Mouse (Mus musculus): ENCODE results near the gene Adsl.

Adsl gene

GRCm38 (mm10) chr15:80941468-80942040 lies 6.7 kb upstream of the Adsl start:
- DNase-seq (ENCODE audit: low spot score in 2 of 2), result no peak

DNA sequence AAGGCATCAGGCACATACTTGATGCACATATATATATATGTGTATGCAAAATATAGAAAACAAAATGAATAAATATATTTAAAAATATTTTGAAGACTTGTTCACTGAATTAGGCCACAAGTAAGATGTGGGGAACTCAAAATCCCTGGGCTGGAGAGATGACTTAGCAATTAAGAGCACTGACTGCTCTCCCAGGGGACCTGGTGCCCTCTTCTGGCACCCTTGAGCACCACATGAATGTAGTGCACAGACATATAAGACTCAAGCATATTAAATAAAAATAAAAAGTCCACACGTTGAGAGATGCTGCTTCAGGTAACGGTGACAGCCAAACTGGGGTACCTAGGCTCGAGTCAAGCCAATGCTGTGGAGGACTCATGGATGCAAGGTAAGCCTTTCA lies 2.4 kb upstream of the Adsl start:
- no peak for DNase-seq (ENCODE audit: low spot score in 2 of 2)

GRCm38 (mm10) chr15:80949431-80949830 lies 1.1 kb downstream of the Adsl start:
- no peak for DNase-seq (ENCODE audit: low spot score in 2 of 2)

- DNase-seq (ENCODE audit: low spot score in 2 of 2), result no peak
Measured at GRCm38 (mm10) chr15:80950055-80950454, 1.8 kb downstream of the Adsl start.

- no peak for DNase-seq (ENCODE audit: low spot score in 2 of 2)
Measured at GRCm38 (mm10) chr15:80953971-80954370, 5.7 kb downstream of the Adsl start.

DNA sequence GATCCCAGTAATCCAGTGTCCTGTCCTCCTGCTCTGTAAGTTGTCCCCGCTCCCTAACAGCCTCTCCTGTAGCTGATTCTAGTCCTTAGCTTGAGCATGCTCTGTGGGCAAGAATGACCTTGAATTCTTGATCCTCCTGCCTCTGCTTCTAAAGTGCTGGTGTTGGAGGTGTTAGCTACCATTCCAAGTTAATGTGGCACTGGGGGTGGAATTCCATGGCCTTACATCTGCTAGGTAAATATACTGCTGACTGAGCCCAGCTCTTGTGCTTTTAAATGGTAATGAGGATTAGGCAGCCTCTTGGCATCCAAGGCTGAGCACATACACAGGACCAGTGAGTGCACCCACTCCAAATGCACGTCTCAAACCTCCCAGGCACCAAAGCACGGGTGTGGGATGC lies 6.6 kb downstream of the Adsl start:
- no peak for DNase-seq (ENCODE audit: low spot score in 2 of 2)

- DNase-seq (ENCODE audit: low spot score in 2 of 2), result no peak
Measured at GRCm38 (mm10) chr15:80955836-80956438, 7.6 kb downstream of the Adsl start.

DNA sequence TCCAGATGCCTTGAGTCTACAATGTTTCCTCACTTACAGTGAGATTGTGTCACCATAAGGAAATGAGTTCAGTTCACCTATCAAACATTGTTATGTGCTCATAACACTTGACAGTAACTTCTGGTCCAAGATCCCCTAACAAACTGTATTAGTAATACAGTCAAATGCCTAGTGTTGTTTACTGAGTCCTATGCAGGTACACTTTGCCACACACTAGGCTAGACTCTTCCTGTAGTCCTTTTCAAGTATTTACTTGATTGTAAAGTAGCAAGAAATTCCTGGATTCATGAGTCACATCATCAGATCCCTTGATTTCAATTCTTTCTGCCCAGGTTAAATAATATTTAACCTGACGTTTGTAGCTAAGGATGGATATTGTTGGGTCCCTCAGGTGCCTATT lies 21.1 kb downstream of the Adsl start:
- no peak for DNase-seq (ENCODE audit: low spot score in 2 of 2)

GRCm38 (mm10) chr15:80974311-80974710 lies 26.0 kb downstream of the Adsl start:
- no peak for DNase-seq (ENCODE audit: low spot score in 2 of 2)

GRCm38 (mm10) chr15:80975666-80976065 lies 27.4 kb downstream of the Adsl start:
- no peak for DNase-seq (ENCODE audit: low spot score in 2 of 2)

DNA sequence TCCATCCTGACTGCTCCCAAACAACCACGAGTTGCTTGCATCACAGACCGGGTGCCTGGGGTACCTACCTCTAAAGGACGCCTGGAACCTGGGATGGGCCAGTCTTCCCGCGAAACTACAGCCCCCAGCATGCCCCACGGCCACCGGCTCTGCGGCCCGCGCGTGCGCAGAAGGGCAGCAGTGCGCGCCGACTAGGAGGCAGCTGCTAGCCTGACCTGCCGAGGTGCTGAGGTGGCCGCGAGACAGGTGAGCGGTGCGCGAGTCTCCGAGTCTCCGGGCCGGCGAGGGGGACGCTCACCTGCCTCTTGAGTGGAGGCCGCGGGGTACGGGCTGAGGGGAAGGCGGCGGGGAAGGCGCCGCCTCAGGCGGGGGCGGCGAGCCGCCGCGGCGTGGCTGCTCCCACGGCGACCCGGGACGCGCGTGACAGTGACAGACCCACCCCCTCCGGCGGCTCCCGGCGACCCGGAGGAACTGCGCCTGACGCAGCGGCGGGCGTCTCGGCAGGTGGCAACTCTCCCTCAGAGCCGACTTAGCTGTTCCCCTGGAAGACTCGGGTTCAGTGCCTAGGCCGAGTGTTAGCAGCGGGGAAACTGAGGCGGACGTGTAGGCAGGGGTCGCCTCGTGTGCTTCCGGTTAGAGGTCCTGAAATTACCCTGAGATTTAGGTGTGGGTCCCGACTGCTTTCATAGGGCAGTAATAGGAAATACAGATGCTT lies 29.5 kb downstream of the Adsl start, which contains the start of gene Sgsm3:
Sgsm3 (plus strand) TSS at position 146 of the 715 bp plus-strand sequence.
- peak; percentile 77 to 80 for DNase-seq (ENCODE audit: low spot score in 2 of 2)

DNA sequence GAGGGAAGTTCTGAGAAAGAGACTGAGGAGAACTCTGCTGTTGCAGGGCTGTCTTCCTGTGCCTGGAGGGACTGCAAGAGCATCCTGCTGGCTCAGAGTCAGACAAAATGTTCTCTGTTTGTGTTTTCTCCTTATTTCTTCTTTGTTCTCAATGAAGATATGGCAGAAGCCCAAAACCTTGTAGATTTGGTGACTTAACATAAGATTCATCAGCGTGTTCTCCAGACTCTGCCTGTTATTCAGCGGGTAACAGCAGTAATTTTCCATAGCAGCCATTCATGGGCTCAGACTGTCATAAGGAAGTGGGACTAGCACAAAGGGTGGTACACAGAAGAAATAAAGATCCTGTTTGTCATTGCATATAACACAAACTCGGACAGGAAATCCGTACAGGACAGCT lies 31.3 kb downstream of the Adsl start:
- no peak for DNase-seq (ENCODE audit: low spot score in 2 of 2)

GRCm38 (mm10) chr15:80981176-80981575 lies 32.9 kb downstream of the Adsl start:
- no peak for DNase-seq (ENCODE audit: low spot score in 2 of 2)

GRCm38 (mm10) chr15:80983264-80983663 lies 35.0 kb downstream of the Adsl start:
- no peak for DNase-seq (ENCODE audit: low spot score in 2 of 2)

DNA sequence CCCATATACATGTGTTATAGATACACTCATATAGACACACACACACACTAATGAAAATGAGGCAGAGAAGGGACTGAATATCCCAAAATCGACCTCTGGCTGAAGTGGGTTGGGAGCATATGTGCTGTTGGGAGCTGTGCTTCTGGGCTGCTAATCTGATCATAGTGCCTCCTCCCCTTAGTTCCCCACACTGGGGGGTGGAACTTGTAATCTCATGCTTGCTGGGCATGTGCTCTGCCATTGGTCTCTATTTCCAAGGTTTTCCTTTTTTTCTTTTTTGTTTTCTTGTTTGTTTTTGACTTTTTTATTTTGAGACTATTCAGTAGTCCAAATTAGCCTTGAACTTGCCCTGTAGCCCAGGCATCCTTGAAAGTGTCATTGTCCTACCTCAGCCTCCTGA lies 40.0 kb downstream of the Adsl start:
- DNase-seq (ENCODE audit: low spot score in 2 of 2), result no peak

- no peak for DNase-seq (ENCODE audit: low spot score in 2 of 2)
Measured at GRCm38 (mm10) chr15:80989712-80990111, 41.4 kb downstream of the Adsl start.

DNA sequence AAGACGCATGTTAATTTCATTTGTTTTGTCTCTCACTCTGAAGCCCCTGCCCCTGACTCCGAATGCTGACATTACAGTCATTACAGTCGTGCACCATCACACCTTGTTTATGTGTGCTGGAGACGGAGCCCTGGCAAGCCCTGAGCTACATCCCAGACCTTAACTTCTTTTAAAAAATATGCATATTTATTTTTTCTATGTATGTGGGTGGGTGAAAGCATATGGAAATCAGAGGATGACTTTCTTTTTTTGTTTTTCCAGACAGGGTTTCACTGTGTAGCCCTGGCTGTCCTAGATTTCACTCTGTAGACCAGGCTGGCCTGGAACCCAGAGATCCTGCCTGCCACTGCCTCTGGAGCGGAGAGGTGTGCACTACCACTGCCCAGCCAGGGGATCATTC lies 46.7 kb downstream of the Adsl start:
- DNase-seq (ENCODE audit: low spot score in 2 of 2), result no peak

GRCm38 (mm10) chr15:80996090-80996835 lies 48.0 kb downstream of the Adsl start:
- DNase-seq (ENCODE audit: low spot score in 2 of 2), result no peak

- no peak for DNase-seq (ENCODE audit: low spot score in 2 of 2)
Measured at GRCm38 (mm10) chr15:80997077-80997476, 48.8 kb downstream of the Adsl start.

DNA sequence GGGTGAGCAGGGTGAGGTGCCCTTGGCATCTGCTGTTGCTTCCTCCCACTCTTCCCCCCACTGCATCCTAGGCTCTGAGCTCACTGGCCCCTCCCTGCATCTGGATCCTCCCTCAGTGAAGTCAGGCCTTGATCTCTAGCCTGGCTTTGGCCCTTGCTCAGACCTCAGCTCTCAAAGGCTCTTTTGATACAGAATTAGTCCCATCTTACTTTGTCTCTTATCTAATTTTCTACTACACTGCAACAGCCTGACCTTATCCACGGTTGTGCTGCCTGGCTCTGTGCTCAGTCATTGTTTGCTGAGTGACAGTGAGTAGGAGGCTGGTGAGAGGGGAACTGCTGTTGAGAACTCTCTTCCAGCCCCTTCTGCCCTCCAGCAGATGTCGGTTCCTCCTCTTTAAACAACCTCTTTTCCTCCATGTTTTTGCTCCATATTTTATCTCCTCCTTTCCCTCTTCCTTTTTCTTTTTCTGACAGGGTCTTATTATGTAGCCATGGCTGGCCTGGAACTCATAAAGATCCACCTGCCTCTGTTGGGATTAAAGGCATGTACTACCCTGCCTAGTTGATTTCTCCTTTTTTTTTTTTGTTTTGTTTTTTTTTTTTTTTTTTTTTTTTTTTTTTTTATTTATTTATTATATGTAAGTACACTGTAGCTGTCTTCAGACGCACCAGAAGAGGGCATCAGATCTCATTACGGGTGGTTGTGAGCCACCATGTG lies 52.3 kb downstream of the Adsl start:
- DNase-seq (ENCODE audit: low spot score in 2 of 2), result no peak

- DNase-seq (ENCODE audit: low spot score in 2 of 2), result no peak
Measured at GRCm38 (mm10) chr15:81006127-81006735, 57.9 kb downstream of the Adsl start.
